Mouse (Mus musculus) liver, embryonic 14.5 days (tissue): ENCODE measurements around the gene Hdac9. TPM values are rescaled to one million over a fixed set of nuclear protein-coding genes. Genes with fewer than 3 reads are reported as not detected.

Source experiments
- ATAC-seq: fragments of 200-750 bp; cut with Nextera tagmentation; 2 replicates; pipeline ENCODE4 v1.8.0; 2017; ENCODE audit warnings: moderate number of reproducible peaks, mild to moderate bottlenecking, moderate library complexity; ENCODE audit not compliant: insufficient read depth
- DNase-seq, 3 experiments: peaks; one replicate each; pipeline ENCODE4 v3.0.0-alpha.2; 2012 to 2013; ENCODE audit warnings: low read depth in 3 of 3, low spot score in 3 of 3
- H3K27ac ChIP-seq: fragments of 300-500 bp; sonication (generic); 2 replicates; pipeline ENCODE4 v1.5.1; 2014; ENCODE audit warnings: moderate library complexity, mild to moderate bottlenecking, control low read depth, inconsistent platforms
- H3K27me3 ChIP-seq: fragments of 300-500 bp; sonication (generic); 2 replicates; pipeline ENCODE4 v1.6.1; 2014; ENCODE audit warnings: mild to moderate bottlenecking, low read length, moderate library complexity; ENCODE audit not compliant: control insufficient read depth, insufficient read depth
- H3K36me3 ChIP-seq: fragments of 300-500 bp; sonication (generic); replicated peaks from 2 replicates; pipeline ENCODE4 v1.6.1; 2014; ENCODE audit warnings: low read depth; ENCODE audit not compliant: control insufficient read depth, insufficient read depth
- H3K4me1 ChIP-seq, 2 experiments: fragments of 200-500 bp in 1 of 2; fragments of 300-500 bp in 1 of 2; sonication (generic) in 1 of 2; replicated peaks; 2 replicates each; pipeline ENCODE4 v1.6.1; 2012 to 2014; ENCODE audit warnings: antibody characterized with exemption in 1 of 2, inconsistent platforms in 1 of 2, low read length in 1 of 2; ENCODE audit not compliant: control insufficient read depth in 2 of 2, insufficient read depth in 2 of 2
- H3K4me2 ChIP-seq: fragments of 300-500 bp; sonication (generic); 2 replicates; pipeline ENCODE4 v1.6.1; 2014; ENCODE audit warnings: low read depth, mild to moderate bottlenecking, control low read depth, moderate library complexity
- H3K4me3 ChIP-seq, 2 experiments: fragments of 200-500 bp in 1 of 2; fragments of 300-500 bp in 1 of 2; sonication (generic) in 1 of 2; 2 replicates each; pipeline ENCODE4 v1.5.1; 2012 to 2014; ENCODE audit warnings: low read depth in 2 of 2, low read length in 2 of 2, mild to moderate bottlenecking in 2 of 2, control low read depth in 1 of 2, inconsistent platforms in 1 of 2, moderate library complexity in 1 of 2; ENCODE audit not compliant: insufficient read depth in 1 of 2
- H3K9ac ChIP-seq: fragments of 300-500 bp; sonication (generic); replicated peaks from 2 replicates; pipeline ENCODE4 v1.6.1; 2014; ENCODE audit warnings: mild to moderate bottlenecking, control low read depth, moderate library complexity
- H3K9me3 ChIP-seq: fragments of 300-500 bp; sonication (generic); 2 replicates; pipeline ENCODE4 v1.6.1; 2016; ENCODE audit warnings: low read length, mixed read lengths; ENCODE audit not compliant: control insufficient read depth
- CTCF ChIP-seq: IDR thresholded peaks from 2 replicates; pipeline ENCODE4 v1.5.1; 2016; ENCODE audit warnings: antibody characterized with exemption, low read depth, control low read depth
- EP300 ChIP-seq: IDR thresholded peaks from 2 replicates; pipeline ENCODE4 v1.6.1; 2016; ENCODE audit warnings: antibody characterized with exemption, low read depth
- WGBS: fragments of 180-500 bp; shearing (Covaris S2); extraction: QIAGEN DNeasy Blood & Tissue Kit; methylation state at CpG from one replicate; pipeline ENCODE4 v1.1.7; 2014; ENCODE audit not compliant: insufficient replicate concordance; 5-methylcytosine and 5-hydroxymethylcytosine counted together
- polyA plus RNA-seq, 2 experiments: library from polyadenylated mRNA; depleted of rRNA in 1 of 2; stranded (reverse) in 1 of 2; unstranded in 1 of 2; fragments of >200 nt; fragmentation: Nextera tagmentation in 1 of 2; extraction: Ambion mirVana in 1 of 2; gene quantifications; 2 replicates each; pipeline versions ENCODE4 v1.2.1 to v1.2.3; 2012 to 2014

Hdac9 gene
- polyA plus RNA-seq, 2 experiments = 1.3 to 1.4 TPM

- Histone ChIP-seq H3K36me3 (no peaks in the 10 kb centered on the region), H3K9ac (no peak overlapping the region), H3K27ac (no peak overlapping the region), H3K4me3 (no peak overlapping the region), H3K9me3 (no peaks in the 10 kb centered on the region), H3K4me2 (no peak overlapping the region), H3K4me1 (no peaks in the 10 kb centered on the region), H3K27me3 (no peaks in the 10 kb centered on the region)
- no peak for DNase-seq
- TF ChIP-seq EP300 (no peak), CTCF (no peak)
- ATAC-seq = no peak
- WGBS = 51% methylated on average over 5 of the region's 5 CpGs
Observed at GRCm38 (mm10) chr12:34680576-34680975, 236.3 kb downstream of the Hdac9 start.

DNA sequence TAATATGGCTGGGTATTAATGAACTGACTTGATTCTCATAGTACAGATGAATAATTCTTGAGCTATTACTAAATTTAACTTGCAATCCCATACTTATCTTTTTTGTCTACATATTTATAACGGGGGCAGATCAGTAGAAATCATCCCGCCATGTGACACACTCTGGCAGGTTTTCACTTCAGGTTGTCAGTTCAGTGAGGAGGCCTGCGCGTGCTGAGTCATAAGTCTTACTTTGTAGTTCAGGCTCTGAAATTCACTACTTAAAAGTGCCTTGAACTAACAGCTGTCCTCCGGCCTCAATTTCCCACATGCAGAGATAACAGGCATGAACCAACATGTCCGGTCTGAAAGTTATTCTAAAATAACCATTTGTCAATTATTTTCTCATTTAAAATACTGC, 239.8 kb downstream of the Hdac9 start:
- 66% methylated on average over 6 of the region's 6 CpGs for WGBS
- ATAC-seq = no peak
- no peaks in the 10 kb centered on the region for H3K27me3 ChIP-seq
- H3K4me1 ChIP-seq = no peaks in the 10 kb centered on the region
- H3K4me2 ChIP-seq = no peak overlapping the region
- no peaks in the 10 kb centered on the region for H3K36me3 ChIP-seq
- no peak for DNase-seq
- no peaks in the 10 kb centered on the region for H3K9me3 ChIP-seq
- H3K27ac ChIP-seq = no peak overlapping the region
- TF ChIP-seq CTCF (no peak), EP300 (no peak)
- H3K9ac ChIP-seq = no peak overlapping the region
- no peak overlapping the region for H3K4me3 ChIP-seq

DNA sequence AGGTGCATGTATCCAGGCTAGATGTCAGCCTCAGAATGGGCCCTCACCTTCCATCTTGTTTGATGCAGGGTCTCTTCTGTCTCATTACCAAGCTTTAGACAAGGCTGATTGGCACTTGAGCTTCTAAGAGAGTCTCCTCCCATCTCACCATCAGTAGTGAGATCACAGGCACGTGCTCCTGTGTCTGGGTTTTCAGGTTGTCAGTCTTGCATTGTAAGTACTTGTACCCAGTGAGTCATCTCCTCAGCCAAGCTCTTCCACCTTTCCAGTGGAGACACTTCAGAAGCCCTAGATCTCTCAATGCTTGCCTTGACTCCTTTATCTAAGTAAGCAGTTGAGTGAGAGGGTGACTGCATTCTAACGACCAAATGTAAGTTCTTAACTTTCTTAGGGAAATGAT, 242.7 kb downstream of the Hdac9 start:
- TF ChIP-seq EP300 = no peak
- no peak for TF ChIP-seq CTCF
- Histone ChIP-seq H3K4me1 (no peaks in the 10 kb centered on the region), H3K27ac (no peak overlapping the region), H3K4me2 (no peak overlapping the region), H3K36me3 (no peaks in the 10 kb centered on the region), H3K27me3 (no peaks in the 10 kb centered on the region), H3K4me3 (no peak overlapping the region), H3K9ac (no peak overlapping the region), H3K9me3 (no peaks in the 10 kb centered on the region)
- 33% methylated on average over 2 of the region's 2 CpGs for WGBS
- ATAC-seq = no peak
- DNase-seq = no peak

GRCm38 (mm10) chr12:34673539-34673938, 243.4 kb downstream of the Hdac9 start:
- 59% methylated on average over 4 of the region's 4 CpGs for WGBS

GRCm38 (mm10) chr12:34664758-34665157, 252.1 kb downstream of the Hdac9 start:
- no peak for ATAC-seq
- no peak overlapping the region for H3K9ac ChIP-seq
- DNase-seq = peak; percentile 2 to 10 (median 7)
- no peak overlapping the region for H3K27ac ChIP-seq
- TF ChIP-seq CTCF = peak; percentile 58
- TF ChIP-seq EP300 = no peak
- no peaks in the 10 kb centered on the region for H3K36me3 ChIP-seq
- 8% methylated on average over 3 of the region's 3 CpGs for WGBS
- no peaks in the 10 kb centered on the region for H3K4me1 ChIP-seq
- H3K9me3 ChIP-seq = no peaks in the 10 kb centered on the region
- H3K4me2 ChIP-seq = no peak overlapping the region
- no peak overlapping the region for H3K4me3 ChIP-seq
- no peaks in the 10 kb centered on the region for H3K27me3 ChIP-seq

More at GRCm38 (mm10) chr12:34673539-34673938, 243.4 kb downstream of the Hdac9 start:
- Histone ChIP-seq H3K4me2 (no peak overlapping the region), H3K4me3 (no peak overlapping the region), H3K9me3 (no peaks in the 10 kb centered on the region), H3K27ac (no peak overlapping the region), H3K27me3 (no peaks in the 10 kb centered on the region), H3K4me1 (no peaks in the 10 kb centered on the region), H3K9ac (no peak overlapping the region), H3K36me3 (no peaks in the 10 kb centered on the region)
- DNase-seq = no peak
- no peak for ATAC-seq
- TF ChIP-seq CTCF (no peak), EP300 (no peak)
